Mouse (Mus musculus): ENCODE measurements at regions not wholly inside any gene's neighbourhood (a gene's known extent, or its start where the extent isn't known, plus 50 kb on each side); places are given as distances from the start of the nearest gene placed in this dataset.
A peak's percentile ranks its signal among the peaks of the same experiment; 100 is the strongest.

DNA sequence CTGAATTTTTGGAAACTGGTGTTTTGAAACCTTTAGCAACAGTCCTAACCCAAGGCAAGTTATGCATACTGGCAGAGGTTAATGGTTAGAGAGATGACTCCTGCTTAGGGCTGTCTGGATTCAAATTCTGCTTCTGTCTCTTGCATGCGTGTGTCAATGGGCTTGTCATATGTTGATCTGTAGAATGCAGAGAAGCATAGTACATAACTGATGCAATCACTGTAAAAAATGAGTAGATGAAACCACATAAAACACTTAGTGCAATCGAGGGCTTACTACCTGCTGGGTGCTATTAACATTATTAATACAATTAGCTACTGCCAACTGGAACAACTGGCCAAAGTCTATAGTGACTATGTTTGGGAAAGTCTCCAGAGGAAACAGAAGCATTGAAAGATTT lies 163.3 kb downstream of the Fzd1 start:
- DNase-seq, result no peak

DNA sequence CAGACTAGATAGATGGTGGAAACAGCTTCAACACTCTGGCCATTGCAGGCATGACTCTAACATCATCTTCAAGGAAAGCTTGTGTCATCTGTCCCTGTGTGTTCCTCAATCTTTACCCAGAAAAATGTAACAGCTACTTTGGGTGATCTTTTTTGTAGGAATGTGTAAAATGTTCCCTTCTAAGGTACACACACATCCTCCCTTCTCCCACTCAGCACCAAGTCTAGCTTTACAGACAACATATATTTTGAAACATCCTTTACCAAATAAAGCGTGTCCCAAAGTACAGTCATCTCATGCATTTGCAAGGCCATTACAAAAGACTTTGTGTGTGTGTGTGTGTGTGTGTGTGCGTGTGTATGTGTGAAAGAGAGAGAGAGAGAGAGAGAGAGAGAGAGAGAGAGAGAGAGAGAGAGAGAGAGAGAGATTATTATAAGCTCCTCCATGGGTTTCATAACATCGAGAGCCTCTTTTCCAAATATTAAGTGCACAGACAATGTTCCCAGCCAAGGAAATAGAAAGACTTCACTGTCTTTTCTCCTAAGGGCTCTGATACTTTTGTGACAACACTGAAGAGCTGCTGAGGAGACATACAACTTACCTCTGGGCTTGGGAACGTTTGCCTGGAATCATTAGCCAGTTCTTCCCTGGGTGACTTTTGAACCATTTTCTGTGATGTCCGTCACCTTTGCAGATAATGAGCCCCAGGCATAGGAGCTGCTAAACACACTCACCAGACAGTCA lies 164.0 kb downstream of the Fzd1 start:
- no peak for DNase-seq

DNA sequence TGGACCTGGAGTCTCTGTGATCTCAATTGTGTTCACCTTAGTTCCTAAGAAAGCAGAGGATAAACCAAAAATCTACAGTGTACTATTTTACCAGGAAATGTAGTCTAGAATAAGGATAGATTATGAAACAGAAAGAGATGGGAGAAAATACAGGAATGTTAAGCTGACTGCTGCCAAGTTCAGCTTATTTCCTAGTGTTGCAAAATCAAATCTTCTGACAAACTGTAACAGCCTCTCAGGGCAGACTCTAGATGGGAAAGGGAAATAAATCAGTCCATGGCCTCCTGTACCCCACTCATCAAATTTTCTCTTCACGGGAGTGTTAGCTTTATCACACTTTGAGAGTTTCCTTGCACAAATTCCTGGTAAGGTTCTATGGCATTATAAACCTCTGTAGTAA lies 166.1 kb downstream of the Fzd1 start:
- no peak for DNase-seq

DNA sequence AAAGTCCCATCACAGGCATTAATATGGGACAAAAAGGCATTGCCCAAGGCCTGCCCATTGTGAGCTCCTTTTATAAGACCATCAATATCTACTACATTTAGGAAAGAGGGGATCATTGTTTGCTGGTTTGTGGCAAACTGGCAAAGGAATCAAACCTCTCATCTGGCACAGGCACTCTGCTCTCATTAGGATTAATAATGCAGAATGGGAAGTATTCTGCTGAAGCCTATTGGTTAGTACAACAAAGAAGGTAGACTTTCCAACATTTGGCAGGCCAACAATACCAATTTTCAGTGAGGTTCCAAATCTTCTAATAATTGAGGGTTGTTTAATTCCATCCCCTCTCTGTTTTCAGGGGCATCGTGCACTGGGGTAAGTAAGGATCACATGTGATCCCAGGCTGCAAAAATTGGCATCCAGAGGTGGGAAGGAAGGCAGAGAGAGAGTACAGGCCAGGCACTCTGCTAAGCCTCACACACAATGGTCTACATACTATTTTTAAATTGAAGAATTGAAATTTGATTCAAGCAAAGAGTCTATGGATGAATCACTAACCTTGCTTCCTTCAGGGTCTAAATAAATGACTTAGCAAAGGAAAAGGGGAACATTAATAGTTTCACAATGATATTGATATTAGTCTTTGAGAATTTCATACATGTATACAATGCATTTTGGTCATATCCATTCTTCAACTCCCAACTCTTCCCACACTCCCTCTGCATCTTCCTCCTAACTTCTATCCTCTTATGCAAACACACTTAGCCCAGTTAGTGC lies 174.9 kb downstream of the Fzd1 start:
- no peak for DNase-seq

DNA sequence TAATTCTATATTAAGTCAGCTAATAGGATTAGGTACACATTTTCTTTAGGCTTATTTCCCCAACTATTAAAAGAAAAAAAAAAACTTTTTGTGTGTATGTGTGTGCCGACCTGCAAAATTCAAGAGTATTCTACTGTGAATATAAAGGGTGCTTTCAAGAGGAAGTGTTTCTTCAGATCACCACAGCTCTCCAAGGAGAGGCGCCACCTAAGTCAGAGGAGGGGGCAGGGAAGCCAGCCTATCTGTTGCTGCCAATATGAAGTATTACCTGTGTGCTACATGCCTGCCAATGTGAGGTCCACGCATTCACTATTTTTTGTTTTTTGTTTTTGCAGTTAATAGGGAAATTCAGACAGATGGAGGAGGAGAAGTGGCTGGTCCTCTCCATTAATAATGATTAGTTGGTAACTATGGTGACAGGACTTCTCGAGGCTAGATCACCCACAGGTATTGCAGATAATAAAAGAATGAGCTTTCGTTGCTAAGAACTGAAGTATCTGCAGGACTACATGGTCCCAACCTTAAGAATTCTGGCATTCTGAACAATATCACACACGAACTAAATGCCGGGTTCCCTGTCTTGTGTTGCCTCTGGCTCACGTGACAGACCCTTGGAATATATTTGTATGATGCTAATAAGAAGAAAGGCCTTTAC lies 177.5 kb downstream of the Fzd1 start:
- DNase-seq, result no peak

DNA sequence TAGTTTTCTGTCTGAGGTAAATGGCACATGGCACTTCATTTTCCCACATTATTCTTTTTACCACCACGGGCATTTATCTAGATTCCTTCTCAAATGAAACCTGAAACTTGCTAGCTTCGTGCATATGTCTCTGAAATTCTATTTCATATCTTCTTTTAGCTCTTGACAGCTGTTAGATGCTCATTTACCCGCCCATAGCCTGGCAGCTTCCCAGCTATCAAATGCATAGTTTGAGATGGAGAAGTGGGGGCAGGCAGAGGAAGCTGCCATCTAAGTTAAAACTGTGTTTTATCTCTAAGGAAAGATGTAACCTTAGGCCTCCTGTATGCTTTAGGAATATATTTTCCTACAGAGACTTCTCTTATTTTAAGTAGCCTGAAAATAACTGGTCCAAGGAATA lies 179.0 kb downstream of the Fzd1 start:
- no peak for DNase-seq

DNA sequence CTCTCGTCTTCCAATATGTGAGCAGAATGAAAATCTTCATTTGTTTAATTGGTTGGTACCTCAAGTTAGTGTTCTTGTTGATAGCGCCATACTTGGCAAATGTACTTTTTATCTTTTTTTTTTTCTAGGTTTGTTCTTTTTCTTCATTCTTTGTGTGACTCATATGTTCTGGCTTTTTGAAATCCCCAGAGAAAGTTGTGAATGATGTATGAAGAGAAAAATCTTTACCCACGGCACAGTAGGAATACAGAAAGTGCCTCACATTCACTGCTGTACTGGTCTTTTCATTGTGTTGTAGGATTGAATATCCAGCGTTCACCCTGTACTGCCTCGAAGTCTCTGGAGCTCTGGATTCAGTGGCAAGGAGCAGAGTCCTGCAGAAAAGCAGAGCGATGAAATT lies 180.7 kb downstream of the Fzd1 start:
- DNase-seq, result no peak

DNA sequence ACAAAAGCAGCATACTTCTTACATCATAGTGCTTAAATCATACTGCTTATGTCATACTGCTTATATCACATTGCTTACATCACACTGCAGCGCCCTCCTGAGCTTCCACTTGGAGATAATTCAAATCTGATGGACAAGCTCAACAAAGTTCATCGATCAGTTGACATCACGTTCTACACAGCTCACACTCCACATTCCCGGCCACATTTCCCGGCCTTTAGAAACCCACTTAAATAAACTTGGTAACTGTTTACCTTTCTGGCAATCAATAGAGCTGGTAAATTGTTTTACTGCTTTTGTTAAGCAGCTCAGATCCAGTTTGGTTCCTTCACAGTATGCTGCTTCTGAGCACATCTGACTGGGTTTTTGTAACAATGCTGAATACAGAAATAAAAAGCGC lies 194.0 kb downstream of the Fzd1 start:
- DNase-seq, result no peak

DNA sequence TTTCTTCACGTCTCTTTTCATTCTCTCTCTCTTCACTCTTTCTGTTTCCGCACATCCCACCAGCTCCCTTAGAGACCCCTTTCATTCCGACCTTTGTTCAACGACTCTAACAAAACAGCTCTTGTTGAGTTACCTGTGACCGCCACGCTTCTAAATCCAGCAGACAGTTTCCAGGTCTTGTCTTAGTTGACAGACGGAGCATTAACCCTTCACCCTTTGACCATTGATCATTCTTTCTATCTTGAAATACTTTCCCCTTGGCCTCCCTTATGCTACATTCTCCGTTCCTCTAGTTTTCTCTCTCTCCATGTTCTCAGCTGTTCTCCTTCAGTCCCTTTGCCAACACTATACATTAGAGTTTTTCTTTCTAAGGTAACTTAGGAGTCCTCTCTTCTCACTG lies 196.2 kb downstream of the Fzd1 start:
- DNase-seq, result no peak

DNA sequence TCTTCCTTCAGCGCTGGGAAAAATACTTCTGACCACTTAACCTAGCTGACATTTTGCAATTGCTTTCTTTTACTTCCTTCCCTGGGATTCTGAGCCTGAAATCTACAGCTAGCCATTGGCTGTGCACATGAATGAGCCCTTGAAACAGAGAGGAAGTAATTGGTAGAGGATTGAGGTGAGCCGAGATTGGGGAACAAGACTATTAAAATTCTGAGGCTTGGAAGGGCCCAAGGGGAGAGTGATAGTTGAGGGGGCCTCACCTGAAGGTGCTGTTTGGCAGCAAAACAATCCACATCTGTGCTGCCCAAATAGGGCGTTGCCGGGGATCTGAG lies 196.7 kb downstream of the Fzd1 start:
- DNase-seq, result no peak

DNA sequence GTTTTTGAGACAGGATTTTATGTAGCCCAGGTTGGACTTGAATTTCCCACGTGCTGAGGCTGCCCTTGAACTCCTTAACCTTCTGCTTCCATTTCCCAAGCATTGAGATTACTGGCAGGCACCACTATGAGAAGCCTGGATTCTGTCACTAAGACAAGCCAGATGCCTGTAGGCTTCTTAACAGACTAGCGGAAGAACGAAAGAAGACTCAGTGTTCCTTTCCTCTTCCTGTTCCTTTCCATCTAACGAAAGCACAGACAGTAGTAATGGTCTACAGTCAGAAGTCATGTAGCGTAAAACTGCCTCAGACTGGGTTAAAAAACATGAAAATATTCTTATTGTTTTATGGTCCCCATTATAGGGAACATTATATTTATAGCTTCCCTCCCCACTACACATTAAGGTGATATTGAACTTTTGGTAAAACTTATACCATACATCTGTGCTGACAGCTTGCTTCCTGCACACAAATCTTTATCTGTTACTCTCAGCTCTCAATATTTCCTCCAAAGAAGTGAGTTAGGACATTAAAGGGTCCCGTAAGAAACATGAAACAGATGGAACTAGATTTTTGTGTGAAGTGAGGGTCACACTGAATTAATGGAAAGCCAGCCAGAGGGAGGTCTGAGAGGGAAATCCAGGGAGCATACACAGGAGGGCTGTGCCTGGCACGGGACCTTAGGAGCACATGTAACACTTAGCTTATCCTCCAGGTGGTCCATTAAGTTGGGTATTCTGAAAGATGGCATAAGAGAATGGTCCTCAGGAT lies 197.3 kb downstream of the Fzd1 start:
- DNase-seq, result no peak

DNA sequence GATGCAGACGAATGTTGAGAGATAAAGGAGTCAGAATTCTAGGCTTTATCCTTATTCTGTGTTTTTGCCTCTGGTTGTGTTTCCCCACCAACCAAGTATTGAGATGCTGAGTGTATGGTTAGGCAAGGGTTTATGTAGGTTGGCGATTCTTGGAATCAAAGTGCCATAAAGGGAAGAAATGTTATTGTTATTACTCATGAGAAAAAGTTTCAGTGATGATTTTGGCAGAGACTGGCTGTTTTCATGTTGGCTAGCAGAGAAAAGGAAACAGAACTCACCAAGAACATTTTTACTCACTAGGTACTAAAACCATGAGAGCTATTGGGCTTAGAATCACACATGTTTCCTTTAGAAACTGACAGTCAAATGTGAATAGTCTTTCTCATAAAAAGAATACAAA lies 202.9 kb downstream of the Fzd1 start:
- no peak for DNase-seq

DNA sequence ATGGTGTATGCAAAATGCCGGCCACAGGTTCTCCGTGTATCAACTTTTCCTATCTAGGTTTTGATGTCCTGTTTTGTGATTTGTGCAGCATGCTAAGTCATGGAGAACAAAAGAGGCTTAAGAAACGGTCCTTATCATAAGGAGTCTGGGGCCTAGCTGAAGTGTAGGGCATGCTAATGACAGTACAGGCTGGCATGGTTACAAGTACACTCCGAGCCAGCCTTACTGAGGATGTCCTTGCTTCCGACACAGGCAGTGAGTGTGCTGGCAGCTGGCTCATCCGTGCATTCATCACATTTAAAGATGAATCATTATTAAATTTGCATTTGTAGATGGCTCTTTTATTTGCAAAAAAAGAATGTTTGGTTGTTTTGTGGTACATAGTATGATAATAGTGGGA lies 219.3 kb downstream of the Fzd1 start:
- DNase-seq, result no peak

DNA sequence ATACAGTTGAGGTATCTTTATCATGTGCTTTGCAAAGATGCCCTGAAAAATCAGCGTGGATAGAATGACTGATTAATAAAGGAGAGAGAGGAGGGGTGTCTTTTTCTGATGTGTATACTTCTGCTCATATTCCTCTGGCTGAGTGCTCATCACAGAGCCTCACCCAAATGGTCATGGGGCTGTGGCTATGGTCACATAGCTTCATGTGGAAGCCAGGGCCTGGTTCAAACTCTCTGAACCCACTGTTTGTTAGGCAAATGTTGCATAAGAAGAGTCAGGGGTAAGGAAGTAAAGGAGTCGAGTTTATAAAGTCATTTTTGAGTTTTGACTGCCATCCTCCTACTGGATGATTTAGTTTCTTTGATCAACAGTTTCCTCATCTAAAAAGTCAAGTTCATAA lies 221.0 kb downstream of the Fzd1 start:
- no peak for DNase-seq

DNA sequence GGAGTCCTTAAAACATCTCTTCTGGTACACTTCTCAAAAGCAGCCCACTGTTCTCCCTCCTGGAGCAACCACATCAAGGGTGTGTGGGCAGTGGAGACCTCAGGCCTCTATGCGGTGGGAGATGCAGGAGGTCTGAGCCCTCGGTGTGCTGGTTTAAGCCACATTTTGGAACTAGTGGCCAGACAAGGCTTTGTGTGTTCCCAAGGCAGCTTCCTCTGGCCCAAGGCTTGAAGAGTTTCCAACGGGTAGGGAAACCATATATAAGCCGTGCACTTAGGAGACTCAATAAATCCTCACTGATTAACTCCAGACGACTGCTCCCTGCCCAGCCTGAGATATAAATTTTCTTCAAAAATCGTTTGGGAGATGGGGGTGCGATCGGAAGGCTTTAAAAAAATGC lies 221.9 kb downstream of the Fzd1 start:
- no peak for DNase-seq

DNA sequence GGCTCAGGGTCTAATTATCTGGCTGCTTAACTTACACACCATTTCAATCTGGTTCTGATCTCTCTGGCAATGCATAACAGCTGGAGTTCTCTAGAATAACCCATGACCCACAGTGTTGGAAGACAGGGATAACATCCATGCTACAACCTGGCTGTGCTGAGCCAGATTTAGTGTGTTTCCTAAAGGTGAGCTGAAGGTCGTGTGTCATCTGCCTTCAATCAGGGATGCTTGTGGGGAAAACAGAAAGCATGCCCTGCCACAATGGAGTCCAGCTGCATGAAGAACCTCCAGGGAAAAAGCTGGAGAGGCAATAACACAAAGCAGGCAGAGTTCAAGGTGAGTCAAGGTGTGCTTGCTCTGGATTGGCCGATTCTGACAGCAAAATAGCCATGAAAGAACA lies 223.3 kb downstream of the Fzd1 start:
- no peak for DNase-seq

DNA sequence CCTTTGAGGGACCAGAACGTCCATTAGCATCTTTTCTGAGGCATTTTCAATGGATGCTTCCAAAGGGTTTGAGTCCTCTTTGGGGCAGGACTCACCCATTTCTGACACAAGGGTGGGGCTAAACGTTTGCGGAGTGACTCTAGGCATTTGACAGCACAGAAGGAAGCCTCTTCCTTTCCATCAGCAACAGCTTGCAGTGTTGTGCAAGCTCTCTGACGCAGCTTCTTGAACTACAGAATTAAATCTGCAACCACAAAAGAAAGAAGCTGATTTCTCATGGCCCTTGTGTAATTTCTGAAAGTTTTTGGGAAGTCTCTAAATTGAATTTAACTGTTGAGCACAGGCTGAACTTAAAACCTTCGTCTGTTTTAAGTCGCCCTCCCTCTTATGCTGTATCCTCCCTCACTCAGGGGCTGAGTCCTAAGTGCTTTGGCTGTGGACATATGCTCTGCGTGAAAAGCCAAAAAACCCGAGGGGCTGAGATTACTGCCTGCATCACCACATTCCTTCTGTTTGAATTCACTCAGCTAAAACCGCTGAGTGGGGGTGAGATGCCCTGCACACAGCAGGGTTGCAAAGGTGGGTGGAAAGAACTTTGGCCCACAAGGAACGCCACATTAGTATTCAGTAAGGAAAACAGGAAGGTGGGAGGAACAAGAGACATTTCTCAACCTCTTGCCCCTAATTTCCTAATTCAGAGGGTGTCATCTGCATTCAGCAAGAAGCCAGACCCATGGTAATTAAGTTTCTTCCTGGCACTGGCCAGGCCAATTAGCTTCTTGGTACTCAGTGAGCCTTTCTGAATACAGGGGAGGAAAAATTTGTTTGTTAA lies 227.4 kb downstream of the Fzd1 start:
- peak; percentile 59 for DNase-seq

DNA sequence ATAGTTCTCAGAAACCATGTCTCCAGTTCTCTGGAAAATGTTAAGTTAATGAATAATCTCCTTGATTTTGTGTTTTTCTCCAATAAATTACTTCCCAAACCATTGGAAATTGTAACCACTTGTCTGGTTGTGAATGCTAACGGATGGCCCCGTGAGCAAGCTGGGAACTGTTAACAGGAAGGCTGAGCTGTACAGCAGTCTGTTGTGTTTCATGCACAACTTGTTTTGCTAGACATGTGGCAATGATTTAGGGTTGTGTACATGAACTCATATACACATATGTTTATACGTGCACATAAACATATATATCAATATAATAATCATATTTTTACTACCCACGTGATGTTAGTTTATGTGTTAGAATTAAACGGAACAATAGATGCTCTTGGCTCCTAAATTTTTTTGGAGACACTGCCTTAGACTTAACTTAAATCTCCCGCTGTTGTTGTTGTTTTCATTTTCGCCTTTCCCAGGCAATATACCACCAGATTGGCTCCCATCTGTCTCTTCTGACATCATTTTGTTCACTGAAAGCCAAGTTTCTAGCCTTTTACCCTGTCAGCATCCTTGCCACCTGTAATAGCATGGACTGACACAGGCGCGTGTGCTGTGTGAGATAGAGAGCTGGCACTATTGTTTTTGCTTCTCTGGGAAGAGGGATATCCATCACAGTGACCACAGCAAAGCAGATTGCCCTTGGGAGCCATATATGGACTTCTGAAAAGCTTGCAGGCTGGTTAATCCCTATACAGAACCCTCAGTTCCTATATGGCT lies 231.6 kb downstream of the Fzd1 start:
- no peak for DNase-seq

DNA sequence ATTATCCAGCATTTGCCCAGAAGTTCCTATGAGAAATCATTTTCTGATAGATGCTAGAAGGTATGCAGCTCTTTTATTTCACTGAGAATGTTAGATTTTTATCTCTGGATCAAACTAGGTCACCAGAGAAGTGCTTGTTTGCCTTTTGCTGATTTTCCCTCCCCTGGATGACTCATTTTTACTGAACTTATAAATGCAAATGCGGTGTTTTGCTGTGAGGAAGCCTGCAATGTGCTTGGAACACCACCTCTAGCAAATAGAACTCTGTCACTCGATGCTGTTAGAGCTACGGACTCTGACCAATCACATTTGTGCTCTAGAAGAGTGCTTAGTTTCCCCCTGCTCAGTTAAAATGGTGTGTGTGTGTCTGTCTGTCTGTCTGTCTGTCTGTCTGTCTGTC lies 257.2 kb downstream of the Fzd1 start:
- no peak for DNase-seq

DNA sequence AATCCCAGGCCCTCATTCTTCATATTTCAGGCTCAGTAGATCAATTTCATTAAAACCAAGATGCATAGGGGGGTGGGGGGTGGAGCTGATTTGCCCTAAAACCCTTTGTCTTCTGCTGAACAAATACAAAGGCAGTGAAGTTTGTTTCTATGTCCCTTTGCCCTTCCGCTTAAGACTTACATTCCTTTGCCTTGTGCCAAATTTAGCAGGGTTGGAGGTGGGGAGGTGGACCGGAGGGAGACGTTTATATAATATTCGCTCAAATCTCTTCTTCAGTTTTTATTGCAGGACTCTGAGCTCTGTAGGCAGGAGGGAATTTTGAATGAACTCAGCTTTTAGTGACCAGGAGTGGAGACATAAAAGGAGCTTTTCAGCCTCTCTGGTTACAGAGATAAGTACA lies 258.8 kb downstream of the Fzd1 start:
- no peak for DNase-seq

DNA sequence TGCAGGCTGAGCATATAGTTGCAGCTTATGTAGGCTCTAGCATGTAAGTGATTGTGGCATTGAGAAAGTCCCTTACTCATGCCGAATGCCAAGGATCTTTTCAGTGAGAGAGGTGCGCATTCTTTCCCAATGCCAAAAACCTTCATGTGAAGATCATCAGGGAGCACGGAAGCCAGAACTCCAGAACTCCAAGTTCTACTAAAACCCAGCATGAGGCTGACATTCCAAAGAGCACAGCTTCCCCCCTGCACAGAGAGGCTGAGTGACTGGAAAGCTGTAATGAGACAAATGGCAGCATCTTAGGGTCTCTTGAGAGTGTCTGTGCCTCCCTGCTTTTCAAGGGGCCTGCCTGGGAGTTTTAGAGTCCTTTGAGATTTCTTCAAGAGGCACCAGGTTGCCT lies 259.4 kb downstream of the Fzd1 start:
- DNase-seq, result no peak

DNA sequence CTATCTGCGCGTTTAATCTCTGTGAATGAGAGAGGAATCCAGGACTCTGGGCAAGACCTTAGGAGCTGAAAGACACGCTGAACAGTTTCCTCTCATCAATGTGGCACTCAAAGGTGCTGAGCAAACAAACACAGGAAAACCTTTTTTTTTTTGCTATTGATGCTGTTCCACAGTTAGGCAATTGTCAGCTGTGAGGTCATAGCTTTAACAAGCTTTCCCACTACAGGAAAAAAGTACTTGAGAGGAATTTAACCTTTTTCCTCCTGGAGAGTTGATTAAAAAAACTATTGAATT lies 261.0 kb downstream of the Fzd1 start:
- no peak for DNase-seq
